Mouse (Mus musculus) mouse trophoblast stem cell (cell line): Measurements from ENCODE around the gene Gm9821.

Source experiments
- in situ Hi-C, 2 experiments: fragments of 300-500 bp; cut with MseI, MboI; formaldehyde crosslinking; loops; 2 replicates in 1 of 2; 3 replicates in 1 of 2; pipeline ENCODE4 v1.15.1; 2025

The Gm9821 gene

DNA sequence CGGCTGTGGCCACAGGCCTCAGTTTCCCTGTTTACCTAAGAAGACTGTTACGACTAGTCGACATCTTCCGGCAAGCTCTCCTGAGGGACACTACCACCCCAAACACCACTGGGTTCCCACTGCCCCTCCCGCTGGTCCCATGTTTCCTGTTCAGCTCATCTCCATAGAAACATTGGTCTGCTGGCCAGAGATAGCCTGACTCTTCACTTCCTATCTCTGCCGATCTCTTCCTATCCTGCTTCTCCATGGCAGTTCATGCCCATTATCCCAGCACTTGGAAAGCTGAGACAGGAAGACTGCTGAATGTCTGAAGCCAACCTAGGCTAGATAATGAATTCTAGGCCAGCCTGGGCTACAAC, 2.6 kb downstream of the Gm9821 start:
- in situ Hi-C loops = no loop called here

DNA sequence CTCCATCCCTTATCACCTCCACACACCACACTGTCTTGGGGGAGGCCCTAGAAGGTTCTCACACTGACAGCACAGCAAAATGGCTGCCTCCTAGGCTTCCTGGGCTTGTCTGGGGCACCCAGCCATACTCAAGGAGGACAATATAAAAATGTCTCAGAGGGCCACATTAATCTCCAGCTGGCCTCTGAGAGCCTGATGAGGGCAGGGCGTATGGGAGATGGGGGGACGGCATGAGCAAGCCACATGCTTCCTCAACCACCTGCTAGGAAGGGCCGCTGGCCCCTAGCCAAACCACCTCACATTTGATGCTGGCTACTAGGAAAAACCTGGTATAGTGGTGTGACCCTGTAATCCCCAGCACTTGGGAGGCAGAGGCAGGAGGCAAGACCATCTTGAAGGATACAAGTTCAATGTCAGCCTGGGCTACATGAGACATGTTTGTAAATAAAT, 3.3 kb downstream of the Gm9821 start:
- in situ Hi-C loops = no loop called here

DNA sequence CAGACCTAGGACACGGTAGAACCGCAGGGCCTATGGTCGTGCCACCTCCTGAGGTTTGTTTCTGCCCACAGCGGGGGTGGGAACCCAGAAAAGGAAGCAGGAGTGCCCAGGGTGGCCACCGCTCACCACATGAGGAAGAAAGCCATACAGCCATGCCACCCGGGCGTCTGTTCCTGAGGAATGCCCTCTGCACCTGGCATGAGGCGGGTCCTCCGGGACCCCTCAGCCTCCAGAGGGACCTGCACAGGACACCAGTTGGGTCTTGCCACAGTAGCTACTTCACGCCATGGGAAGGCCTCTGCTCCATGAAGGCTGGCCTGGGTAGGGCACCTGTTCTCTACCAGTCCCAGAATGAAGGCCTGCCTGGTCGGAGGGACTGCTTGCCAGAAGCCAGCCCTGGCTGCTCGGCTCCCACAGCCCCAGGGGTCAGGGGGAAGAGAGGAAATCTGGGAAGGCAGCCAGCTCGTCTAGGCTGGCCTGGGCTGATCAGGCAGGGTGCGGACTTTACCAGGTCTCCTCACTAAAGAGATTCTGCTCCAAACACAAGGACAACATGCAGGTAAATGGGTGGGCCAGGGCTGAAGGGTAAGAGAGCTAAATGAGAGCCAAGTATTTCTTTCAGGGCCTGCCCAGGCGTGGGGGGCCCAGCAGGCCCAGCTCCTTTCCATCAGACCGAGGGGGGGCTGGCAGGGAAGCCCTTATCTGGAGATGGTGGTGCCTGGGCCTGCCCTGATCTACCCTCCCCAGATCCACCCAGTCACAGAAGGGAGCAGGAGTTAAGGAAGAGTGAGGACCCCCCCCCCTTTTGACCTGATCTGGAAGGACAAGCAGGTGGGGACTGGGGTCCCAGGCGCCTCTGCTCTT, 4.1 kb downstream of the Gm9821 start:
- in situ Hi-C loops = no loop called here

DNA sequence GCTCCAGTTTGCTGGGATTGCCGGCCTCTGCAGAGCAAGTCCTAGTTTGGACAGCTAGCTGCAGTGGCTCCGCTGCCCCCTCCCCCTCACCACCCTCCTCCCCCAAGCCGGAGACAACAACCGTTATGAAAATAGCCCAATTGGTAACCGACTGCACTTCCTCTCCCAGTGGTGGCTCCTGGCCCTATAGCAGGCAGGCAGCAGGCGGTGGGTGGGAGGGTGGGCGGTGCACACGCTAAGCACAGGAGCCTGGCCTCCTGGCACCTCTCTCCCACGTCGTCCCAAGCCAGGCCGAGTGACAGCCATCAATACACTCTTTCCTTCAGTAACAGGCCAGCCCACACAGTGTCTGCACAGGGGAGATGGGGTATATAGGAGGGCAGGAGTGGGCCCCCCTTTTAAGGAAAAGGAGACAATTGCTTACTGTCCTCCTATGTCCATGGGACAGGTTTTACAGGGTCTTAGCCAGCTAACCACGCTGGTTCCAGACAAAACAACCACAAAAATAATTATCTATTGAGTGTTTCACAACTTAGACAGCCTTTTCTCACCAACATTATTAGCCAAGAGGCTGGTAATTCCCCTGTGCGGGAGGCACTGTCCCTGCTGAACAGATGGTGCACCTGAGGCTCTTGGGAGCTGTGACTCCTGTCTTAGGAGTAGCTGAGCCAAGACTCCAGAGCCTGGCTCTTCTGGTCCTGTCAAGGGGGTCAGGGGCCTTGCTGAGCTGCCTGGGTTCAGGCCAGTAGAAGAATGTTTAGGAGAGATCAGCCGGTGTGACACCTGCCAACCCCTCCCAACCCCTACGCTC, 5.0 kb downstream of the Gm9821 start:
- in situ Hi-C loops = no loop called here

DNA sequence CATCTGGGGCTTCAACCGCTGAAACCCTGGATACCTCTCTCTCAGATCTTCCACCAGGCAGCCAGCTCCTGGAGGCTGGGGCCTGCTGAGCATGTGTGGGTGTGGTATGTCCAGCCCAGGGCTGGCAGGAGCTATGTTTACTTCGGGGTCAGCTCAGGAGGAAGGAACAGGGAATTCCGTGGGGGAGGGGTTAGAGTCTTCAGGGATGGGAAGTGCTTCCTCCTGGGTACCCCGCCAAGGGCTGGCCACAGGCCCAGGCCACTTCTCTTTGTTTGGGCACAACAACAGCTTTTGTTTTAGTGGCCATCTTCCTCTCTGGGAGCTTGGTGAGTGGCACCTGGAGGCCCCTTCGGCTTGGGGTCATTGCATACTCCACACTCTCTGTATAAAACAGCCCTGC, 8.3 kb downstream of the Gm9821 start:
- in situ Hi-C loops = no loop called here

DNA sequence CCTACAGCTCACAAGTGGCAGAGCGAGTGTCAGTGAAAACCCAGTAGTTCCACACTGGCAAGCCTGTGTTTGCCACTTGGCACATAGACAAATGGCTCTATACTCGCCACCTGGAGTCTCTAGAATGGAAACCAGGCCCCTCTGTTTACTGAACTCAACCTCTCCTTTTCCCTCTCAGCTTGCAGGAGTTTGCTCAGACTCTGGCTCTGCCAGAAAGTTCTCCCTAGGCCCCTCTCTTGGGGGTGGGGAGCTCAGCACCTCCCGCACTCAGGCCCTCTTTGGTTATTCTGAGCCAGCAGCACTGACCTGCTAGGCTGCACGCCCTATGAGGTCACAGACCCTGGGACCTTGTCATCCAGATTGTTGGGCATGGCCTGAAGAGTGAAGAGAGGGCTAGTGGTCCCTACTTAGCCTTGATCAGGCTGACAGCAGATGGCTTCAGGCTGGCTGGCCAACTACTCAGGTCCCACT, 9.7 kb downstream of the Gm9821 start:
- in situ Hi-C loops = no loop called here

DNA sequence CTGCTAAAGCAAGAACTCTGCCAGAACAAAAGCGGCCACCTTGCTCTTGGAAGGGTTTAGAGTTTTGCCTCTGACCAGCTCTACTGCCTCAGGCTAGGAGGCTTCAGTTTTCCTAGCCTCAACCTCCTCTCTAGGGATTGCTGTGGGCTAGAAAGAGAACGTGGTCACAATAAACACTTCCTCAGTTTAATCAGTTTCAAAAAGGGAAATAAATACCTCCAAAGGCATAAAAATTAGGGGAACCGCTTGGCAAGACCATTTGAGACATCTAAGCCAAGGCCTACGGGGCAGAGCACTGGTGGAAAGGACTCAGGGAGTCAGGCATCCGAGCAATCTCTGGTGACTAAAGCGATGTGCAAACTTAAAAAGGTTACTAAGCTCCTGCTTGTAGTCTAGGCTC, 10.4 kb downstream of the Gm9821 start:
- in situ Hi-C loops = no loop called here

DNA sequence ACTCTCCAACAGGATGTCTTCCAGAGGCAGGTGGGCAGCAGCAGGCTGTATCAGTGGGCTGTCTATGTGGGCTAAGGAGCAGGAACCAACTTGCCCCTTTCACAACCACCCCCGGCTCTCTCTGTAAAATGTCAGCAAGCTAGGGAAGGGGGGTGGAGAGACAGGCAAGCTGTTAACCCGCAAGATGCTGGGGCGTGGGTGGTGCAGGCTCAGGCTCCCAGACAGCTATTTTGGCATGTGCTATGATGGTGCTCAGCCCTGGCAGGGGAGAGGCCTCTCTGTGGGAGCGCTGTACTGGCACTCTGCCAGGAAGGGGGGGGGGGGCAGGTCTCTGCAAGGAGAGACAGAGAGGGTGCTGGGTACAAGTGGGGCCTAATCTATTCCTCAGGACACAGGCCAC, 11.6 kb downstream of the Gm9821 start:
- in situ Hi-C loops = no loop called here

DNA sequence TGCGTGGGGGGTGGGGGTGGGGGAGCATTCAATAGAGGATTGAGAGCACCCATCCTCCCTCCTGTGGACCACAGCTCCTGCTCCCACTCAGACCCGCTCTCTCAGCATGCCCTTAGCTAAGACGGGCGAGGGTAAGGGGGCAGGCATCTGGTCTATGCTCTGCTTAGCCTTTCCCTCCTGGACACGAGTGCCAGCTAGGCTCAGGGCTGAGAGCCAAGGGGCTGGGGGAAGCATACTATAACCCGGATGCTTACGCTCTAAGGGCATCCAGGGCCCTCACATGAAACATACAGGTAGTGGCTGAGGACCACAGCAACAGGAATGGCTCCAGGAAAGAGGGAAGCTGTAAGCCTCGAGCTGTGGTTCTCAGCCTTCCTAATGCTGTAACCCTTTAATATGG, 12.5 kb downstream of the Gm9821 start:
- in situ Hi-C loops = no loop called here

DNA sequence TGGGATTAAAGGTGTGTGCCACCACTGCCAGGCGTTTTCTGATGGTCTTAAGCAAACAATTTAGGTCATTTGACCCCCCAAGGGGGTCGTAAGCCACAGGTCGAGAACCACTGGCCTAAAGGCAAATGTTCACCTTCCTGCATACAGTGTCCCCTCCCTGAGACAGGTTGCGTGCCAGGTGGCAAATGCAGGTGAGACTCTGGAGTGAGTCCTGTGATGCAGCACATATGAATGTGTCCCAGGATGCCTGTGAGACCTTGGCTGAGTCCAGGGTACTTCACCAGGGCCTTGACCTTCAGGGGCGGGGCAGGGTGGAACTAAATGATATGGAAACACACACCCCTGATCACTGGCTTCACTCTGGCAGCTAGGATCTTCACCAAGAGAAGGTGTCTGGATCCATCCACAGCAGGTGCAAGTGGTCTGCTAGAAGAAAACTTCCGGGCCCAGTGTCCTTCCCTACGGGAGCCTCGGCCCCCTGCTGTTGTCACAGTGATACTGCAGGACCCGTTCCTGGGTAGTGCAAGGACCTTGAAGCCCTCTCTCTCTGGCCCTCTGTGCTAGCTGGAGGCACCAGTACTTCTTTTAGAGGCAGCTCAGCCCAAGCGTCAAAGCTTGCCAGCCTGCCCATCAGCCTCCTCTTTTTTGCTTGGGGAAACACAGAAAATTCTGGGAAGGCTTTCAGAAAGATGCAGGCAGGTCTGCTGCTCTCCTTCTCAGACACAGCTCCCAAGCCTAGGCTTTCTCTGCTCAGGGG, 13.4 kb downstream of the Gm9821 start:
- in situ Hi-C loops = no loop called here

DNA sequence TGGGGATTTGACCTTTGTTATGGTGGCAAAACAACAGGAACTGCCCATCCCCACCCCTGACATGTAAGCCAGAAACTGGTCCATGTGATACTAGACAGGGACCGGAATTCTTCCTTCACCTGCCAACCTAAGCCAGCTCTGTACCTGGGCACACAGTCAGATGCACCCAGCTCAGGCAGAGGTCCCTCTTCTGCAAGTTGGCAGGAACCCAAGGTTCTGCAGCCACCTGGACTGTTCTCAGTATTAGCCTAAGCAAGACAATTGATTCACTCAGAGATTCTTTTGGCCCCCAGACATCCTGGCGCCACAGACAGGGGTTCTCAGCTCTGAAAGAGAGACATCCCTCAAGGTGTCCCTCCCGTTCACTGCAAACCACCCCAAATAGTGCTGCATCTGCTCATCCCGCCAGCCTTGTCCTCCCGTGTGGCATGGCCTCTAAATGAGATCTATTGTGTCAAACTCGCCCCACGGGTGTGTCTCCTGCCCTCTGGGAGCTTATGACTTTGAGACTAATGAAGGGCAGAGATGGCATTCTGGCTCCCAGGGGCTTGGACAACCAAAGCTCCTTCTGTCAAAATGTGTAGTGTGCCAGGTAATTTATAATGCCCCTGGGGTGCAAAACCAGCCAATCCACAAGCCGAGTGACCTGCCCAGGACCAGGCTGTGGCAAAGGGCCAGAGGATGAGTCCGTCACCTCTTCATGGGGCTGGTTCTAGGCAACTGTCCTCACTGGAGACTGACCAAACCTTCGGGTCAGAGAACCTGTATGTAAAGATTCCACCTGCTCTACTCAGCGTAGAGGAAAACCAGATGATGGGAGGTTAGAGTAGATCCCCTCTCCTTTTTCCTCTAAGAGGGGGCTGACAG, 14.3 kb downstream of the Gm9821 start:
- in situ Hi-C loops = no loop called here

DNA sequence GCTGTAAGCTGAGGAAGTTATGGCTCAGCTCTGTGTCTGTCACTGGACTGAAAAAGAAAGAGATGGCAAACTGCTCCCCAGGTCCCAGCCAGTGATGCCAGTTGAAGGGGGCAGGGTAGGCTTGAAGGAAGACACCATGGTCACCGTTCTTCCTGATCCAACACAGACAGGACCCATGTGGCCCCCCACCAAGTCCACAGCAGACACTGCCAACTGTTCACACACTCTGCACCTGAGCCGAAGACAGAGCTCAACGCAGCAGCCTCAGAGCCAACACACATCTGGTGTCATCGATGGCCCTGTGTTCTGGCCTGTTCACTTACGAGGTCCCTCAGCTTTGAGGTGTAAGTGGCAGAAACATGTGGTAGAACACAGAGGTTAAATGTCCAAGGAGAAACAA, 15.0 kb downstream of the Gm9821 start:
- in situ Hi-C loops = no loop called here

DNA sequence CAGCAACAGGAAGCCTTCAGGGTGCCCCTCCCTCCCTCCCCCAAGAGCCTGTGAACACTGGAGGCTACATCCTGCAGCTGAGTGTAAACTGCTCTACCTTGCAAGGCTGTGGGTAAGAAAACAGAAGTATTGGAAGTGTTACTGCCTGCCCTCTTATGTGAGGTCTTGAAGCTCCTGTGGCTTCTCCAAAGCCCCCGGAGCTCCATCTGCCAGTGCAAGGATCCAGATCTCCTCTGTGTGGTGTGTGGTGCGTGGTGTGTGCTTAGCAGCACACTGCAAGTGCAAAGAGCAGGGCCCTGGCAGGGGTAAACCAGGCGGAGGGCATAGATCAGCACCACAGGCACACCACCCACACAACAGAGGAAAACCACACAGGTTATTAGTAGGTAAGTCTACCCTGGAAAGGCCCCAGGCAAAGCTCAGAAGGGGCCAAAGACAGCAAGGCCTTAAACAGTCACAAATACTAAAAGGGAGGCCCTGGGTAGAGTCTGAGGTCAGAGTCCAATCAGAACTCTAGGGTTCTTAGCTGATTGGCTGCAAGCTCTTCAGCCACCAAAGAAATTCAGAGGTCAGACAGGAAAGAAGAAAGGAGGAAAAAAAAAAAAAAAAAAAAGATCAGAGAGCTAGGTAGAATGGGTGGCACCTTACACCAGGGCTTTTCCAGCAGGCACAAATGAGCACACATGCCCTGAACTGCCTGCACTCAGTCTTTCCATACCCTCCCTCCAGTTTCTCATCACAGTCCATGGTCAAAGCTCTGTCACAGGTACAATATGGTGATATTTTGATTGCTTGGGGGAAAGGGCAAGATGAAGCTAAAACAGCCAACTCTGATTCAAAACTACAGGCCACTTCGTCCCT, 16.6 kb downstream of the Gm9821 start:
- in situ Hi-C loops = no loop called here

DNA sequence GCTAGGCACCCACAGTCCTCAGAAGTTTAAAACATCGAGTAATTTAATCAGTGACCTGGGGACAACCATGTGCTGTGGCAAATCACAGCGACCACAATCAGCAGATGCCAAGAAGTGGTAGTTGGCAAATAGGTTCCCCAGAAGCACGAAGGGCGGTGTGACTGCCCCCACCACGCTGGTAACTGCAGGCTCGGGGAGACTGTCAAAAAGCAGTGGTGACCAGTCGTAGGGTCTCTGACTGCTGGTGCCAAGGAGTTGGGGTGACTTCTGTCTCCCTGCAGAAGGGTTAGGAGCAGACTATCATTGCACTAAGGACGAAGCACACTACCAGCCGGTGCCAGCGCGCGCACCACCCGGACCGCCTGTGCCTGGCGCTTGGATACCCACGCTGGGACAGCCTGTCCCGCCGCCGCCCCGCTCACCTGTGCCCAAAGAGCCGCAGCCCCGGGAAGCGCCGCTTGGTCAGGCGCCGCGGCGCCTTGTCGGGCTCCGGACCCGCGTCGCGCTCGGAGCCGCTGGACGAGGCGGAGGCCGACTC, 17.4 kb downstream of the Gm9821 start:
- in situ Hi-C loops = no loop called here

DNA sequence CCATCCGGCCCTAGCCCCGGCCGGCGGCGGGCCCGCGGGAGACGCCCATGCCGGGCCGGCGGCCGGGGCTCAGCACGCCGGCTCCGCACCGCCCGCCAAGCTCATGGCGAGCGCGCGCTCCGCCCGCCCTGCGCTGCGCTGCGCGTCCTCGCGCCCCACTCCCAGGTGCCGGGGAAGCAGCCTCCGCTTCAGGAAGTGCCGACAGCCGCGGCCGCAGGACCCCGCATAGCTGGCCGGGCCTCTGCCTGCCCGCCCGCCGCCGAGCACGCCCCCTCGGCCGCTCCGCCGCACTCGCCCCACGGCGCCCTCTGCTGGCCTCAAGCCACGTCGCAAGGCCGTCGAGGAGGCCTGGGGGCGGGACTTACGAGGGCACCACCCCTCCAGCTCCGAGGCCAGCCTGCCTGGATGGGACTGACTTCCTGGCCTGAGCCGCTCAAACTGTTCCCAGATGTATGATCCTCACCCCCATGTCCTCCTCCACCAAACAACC, 18.0 kb downstream of the Gm9821 start:
- in situ Hi-C loops = no loop called here

DNA sequence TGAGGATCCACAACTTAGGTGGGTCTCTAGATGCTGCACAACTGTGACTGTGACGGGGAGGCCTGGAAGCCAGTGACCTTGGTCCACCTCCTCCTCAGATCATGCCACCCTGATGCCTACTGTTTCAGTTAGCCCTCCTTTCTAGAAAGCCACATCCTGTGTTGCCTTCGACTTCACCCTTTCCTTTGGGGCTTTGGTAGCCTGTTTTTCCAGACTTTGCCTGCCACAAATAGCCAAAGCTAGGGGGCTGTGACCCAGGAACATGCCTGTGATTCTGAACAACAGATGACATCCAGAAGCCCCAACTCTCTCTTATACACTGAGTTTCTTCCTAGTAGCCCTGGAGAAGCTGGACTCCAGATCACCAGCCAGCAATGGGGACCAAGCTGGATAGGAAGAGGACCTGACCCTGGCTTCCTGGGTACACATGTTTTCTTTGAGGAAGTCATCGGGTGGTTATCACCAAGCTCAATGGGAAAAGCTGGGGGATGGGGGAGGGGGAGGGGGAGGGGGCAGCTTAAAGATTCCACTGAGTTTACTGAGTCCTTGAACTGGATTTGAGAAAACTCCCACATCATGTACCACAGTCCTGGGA, 19.2 kb downstream of the Gm9821 start:
- in situ Hi-C loops = no loop called here

DNA sequence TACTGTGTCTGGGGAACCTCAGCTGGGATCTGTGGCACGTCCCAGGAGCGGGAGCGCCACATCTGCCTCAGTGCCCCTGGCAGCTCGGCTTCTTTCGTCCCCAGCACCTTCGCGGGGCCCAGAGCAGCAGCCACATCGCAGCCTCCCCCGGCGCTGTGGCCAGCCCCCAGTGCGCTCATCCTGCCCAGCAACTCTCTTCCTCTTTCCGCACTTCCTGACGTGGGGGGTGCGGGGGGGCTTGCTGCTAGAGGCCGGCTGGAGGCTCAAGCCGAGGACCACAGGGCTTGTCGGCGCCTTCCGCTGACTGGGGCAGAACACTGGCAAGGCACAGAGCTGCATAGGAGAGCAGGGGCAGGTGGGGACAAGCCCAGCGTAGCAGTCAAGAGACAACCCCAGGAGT, 19.9 kb downstream of the Gm9821 start:
- in situ Hi-C loops = no loop called here

DNA sequence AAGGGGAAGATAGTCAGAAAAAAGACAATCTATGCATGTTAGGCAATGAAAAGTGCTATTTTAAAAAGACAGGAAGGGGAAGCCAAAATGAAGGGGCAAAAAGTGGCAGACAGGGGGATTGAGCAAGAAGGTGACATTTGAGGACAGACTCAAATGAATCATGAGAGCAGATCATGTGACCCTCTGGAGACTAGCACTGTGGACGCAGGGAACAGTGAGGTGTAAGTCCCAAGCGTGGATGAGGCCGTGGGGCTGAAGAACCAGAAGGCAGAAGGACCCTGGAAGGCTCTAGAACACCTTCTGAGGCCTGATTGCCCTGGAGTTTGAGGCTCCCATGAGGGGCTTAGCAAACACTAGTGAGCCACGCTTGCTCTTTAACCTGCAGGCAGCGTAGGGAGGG, 20.9 kb downstream of the Gm9821 start:
- in situ Hi-C loops = no loop called here

DNA sequence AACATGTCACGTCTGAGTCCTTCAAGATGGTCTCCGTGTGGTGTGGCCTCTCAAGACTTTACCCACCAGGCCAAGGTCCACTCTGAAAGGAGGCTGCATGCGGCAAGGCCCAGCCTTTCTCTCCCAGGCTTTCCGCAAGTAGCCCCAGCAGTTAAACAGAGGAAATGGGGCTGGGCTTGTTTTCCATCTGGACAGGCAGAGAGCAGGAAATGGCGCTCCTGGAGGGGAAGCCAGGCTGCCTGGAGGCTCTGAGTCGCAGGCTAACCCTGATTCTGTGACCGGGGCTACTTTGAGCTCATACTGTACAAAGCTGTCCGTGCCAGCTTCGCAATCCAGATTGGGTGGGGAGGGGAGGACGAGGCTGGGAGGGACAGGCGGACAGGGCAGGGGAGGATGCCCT, 22.5 kb downstream of the Gm9821 start:
- in situ Hi-C loops = no loop called here
